Mouse (Mus musculus): ENCODE data around the gene Slc35a1.

The Slc35a1 gene

GRCm38 (mm10) chr4:34653179-34653578, 34.1 kb downstream of the Slc35a1 start:
- peak; percentile 18 for DNase-seq (ENCODE audit: low read depth, low spot score)

GRCm38 (mm10) chr4:34644779-34645178, 42.5 kb downstream of the Slc35a1 start:
- no peak for DNase-seq (ENCODE audit: low read depth, low spot score)

- no peak for DNase-seq (ENCODE audit: low read depth, low spot score)
Observed at GRCm38 (mm10) chr4:34640731-34641130, 46.5 kb downstream of the Slc35a1 start.

GRCm38 (mm10) chr4:34639745-34640364, 47.4 kb downstream of the Slc35a1 start:
- DNase-seq (ENCODE audit: low read depth, low spot score), result no peak

- DNase-seq (ENCODE audit: low read depth, low spot score), result no peak
Observed at GRCm38 (mm10) chr4:34637851-34638250, 49.4 kb downstream of the Slc35a1 start.

GRCm38 (mm10) chr4:34637386-34637785, 49.9 kb downstream of the Slc35a1 start:
- DNase-seq (ENCODE audit: low read depth, low spot score), result no peak

- no peak for DNase-seq (ENCODE audit: low read depth, low spot score)
Observed at GRCm38 (mm10) chr4:34636036-34636435, 51.2 kb downstream of the Slc35a1 start.

- no peak for DNase-seq (ENCODE audit: low read depth, low spot score)
Observed at GRCm38 (mm10) chr4:34634129-34634528, 53.1 kb downstream of the Slc35a1 start.

- DNase-seq (ENCODE audit: low read depth, low spot score), result no peak
Observed at GRCm38 (mm10) chr4:34629956-34630355, 57.3 kb downstream of the Slc35a1 start.

GRCm38 (mm10) chr4:34626401-34626800, 60.8 kb downstream of the Slc35a1 start:
- no peak for DNase-seq (ENCODE audit: low read depth, low spot score)

- DNase-seq (ENCODE audit: low read depth, low spot score), result no peak
Observed at GRCm38 (mm10) chr4:34625556-34625955, 61.7 kb downstream of the Slc35a1 start.

GRCm38 (mm10) chr4:34616146-34616545, 71.1 kb downstream of the Slc35a1 start:
- no peak for DNase-seq (ENCODE audit: low read depth, low spot score)

GRCm38 (mm10) chr4:34615303-34615702, 71.9 kb downstream of the Slc35a1 start:
- DNase-seq (ENCODE audit: low read depth, low spot score), result peak; percentile 42

GRCm38 (mm10) chr4:34614630-34615094, 72.6 kb downstream of the Slc35a1 start, which contains the start of the genes Orc3 and Rars2:
Orc3 (minus strand) TSS chr4:34614944.
Rars2 (plus strand) TSS chr4:34614957.
- peak; percentile 94 for DNase-seq (ENCODE audit: low read depth, low spot score)

- peak; percentile 37 for DNase-seq (ENCODE audit: low read depth, low spot score)
Observed at GRCm38 (mm10) chr4:34613571-34614145, 73.6 kb downstream of the Slc35a1 start.
